Mouse (Mus musculus) liver, postnatal 0 days (tissue): Measurements from ENCODE around the gene Ltbp1. TPM values are rescaled to one million over a fixed set of nuclear protein-coding genes. Genes with fewer than 3 reads are reported as not detected.
A peak's percentile ranks its signal among the peaks of the same experiment; 100 is the strongest.

Experiments used
- ATAC-seq: fragments of 200-750 bp; cut with Nextera tagmentation; 2 replicates; pipeline ENCODE4 v1.8.0; 2017; ENCODE audit warnings: mild to moderate bottlenecking, moderate library complexity
- DNase-seq: peaks from one replicate; pipeline ENCODE4 v3.0.0-alpha.2; 2016
- H3K27ac ChIP-seq: fragments of 300-500 bp; sonication (generic); 2 replicates; pipeline ENCODE4 v1.5.1; 2014; ENCODE audit warnings: antibody characterized with exemption, moderate library complexity, mild to moderate bottlenecking, low read depth
- H3K27me3 ChIP-seq: fragments of 300-500 bp; sonication (generic); 2 replicates; pipeline ENCODE4 v1.6.1; 2014; ENCODE audit warnings: low read length, control low read depth, mixed read lengths; ENCODE audit not compliant: insufficient read depth
- H3K36me3 ChIP-seq: fragments of 300-500 bp; sonication (generic); replicated peaks from 2 replicates; pipeline ENCODE4 v1.6.1; 2014; ENCODE audit warnings: mild to moderate bottlenecking, control low read depth, low read length, moderate library complexity, mixed read lengths; ENCODE audit not compliant: insufficient read depth
- H3K4me1 ChIP-seq: fragments of 300-500 bp; sonication (generic); 2 replicates; pipeline ENCODE4 v1.6.1; 2014; ENCODE audit warnings: antibody characterized with exemption, mild to moderate bottlenecking, control low read depth; ENCODE audit not compliant: insufficient read depth
- H3K4me2 ChIP-seq: fragments of 300-500 bp; sonication (generic); 2 replicates; pipeline ENCODE4 v1.6.1; 2014; ENCODE audit warnings: low read depth, mild to moderate bottlenecking, low read length, moderate library complexity, mixed read lengths
- H3K4me3 ChIP-seq: fragments of 300-500 bp; sonication (generic); 2 replicates; pipeline ENCODE4 v1.5.1; 2014; ENCODE audit warnings: low read depth, low read length
- H3K9ac ChIP-seq: fragments of 300-500 bp; sonication (generic); replicated peaks from 2 replicates; pipeline ENCODE4 v1.6.1; 2014; ENCODE audit warnings: mild to moderate bottlenecking, moderate library complexity
- H3K9me3 ChIP-seq: fragments of 300-500 bp; sonication (generic); 2 replicates; pipeline ENCODE4 v1.6.1; 2016; ENCODE audit warnings: mild to moderate bottlenecking, control low read depth, low read length, mixed read lengths
- CTCF ChIP-seq: sonication (generic); IDR thresholded peaks from 2 replicates; pipeline ENCODE4 v1.5.1; 2016; ENCODE audit warnings: antibody characterized with exemption, low read depth
- EP300 ChIP-seq: IDR thresholded peaks from 2 replicates; pipeline ENCODE4 v1.6.1; 2016; ENCODE audit warnings: antibody characterized with exemption, low read depth, mild to moderate bottlenecking
- WGBS: fragments of 180-500 bp; shearing (Covaris S2); extraction: QIAGEN DNeasy Blood & Tissue Kit; methylation state at CpG from one replicate; pipeline ENCODE4 v1.1.7; 2014; ENCODE audit not compliant: insufficient replicate concordance; 5-methylcytosine and 5-hydroxymethylcytosine counted together
- polyA plus RNA-seq: library from polyadenylated mRNA; unstranded; fragments of >200 nt; fragmentation: Nextera tagmentation; extraction: Ambion mirVana; gene quantifications from 2 replicates; pipeline ENCODE4 v1.2.1, GENCODE M21; 2015

The Ltbp1 gene
- polyA plus RNA-seq: 2.8 and 3.1 TPM in 2 replicates

GRCm38 (mm10) chr17:75005281-75005684, at the start of gene Ltbp1:
Ltbp1 (plus strand) TSS chr17:75005568.
- H3K27ac ChIP-seq: no peak within 1 kb of the TSS
- peaks cover 10% of the 10 kb centered on the region for H3K4me1 ChIP-seq
- ATAC-seq (peak; percentile 66), DNase-seq (peak; percentile 39)
- TF ChIP-seq EP300: no peak
- TF ChIP-seq CTCF: no peak
- peak within 1 kb of the TSS; percentile 93 for H3K4me2 ChIP-seq
- H3K9me3 ChIP-seq: no peaks in the 10 kb centered on the region
- peak within 1 kb of the TSS; percentile 44 for H3K9ac ChIP-seq
- H3K27me3 ChIP-seq: peaks cover 27% of the 10 kb centered on the region
- no peaks in the 10 kb centered on the region for H3K36me3 ChIP-seq
- WGBS: 1% methylated on average over 27 of the region's 27 CpGs
- peak within 1 kb of the TSS; percentile 63 for H3K4me3 ChIP-seq

GRCm38 (mm10) chr17:74959481-74960245, 45.7 kb upstream of the Ltbp1 start:
- no peaks in the 10 kb centered on the region for H3K36me3 ChIP-seq
- no peak overlapping the region for H3K27ac ChIP-seq
- 64% methylated on average over 6 of the region's 6 CpGs for WGBS
- ATAC-seq: no peak
- no peak for TF ChIP-seq CTCF
- no peak for TF ChIP-seq EP300
- no peak for DNase-seq
- no peak overlapping the region for H3K9ac ChIP-seq
- no peaks in the 10 kb centered on the region for H3K27me3 ChIP-seq
- no peaks in the 10 kb centered on the region for H3K9me3 ChIP-seq
- no peak overlapping the region for H3K4me2 ChIP-seq
- no peak overlapping the region for H3K4me3 ChIP-seq
- no peaks in the 10 kb centered on the region for H3K4me1 ChIP-seq

- Histone ChIP-seq H3K4me3 (no peak overlapping the region), H3K9me3 (no peaks in the 10 kb centered on the region), H3K9ac (no peak overlapping the region), H3K36me3 (no peaks in the 10 kb centered on the region), H3K27ac (no peak overlapping the region), H3K4me2 (no peak overlapping the region), H3K27me3 (no peaks in the 10 kb centered on the region), H3K4me1 (0 out of 2 replicates have a peak, but pooled peaks cover under 1% of the 10 kb centered on the region)
- TF ChIP-seq CTCF (no peak), EP300 (no peak)
- no peak for ATAC-seq
- no peak for DNase-seq
- WGBS: 69% methylated on average over 8 of the region's 8 CpGs
Measured at GRCm38 (mm10) chr17:74963222-74963621, 42.1 kb upstream of the Ltbp1 start.

GRCm38 (mm10) chr17:74963861-74964260, 41.5 kb upstream of the Ltbp1 start:
- DNase-seq (no peak), ATAC-seq (no peak)
- H3K27me3 ChIP-seq: no peaks in the 10 kb centered on the region
- no peaks in the 10 kb centered on the region for H3K36me3 ChIP-seq
- 75% methylated on average over 3 of the region's 3 CpGs for WGBS
- H3K27ac ChIP-seq: no peak overlapping the region
- H3K4me3 ChIP-seq: no peak overlapping the region
- H3K4me1 ChIP-seq: 0 out of 2 replicates have a peak, but pooled peaks cover 3% of the 10 kb centered on the region
- H3K9ac ChIP-seq: no peak overlapping the region
- no peak overlapping the region for H3K4me2 ChIP-seq
- H3K9me3 ChIP-seq: no peaks in the 10 kb centered on the region
- TF ChIP-seq EP300 (no peak), CTCF (0 out of 2 replicates have a peak, but pooled peaks have one; percentile 7)

- no peak for ATAC-seq
- Histone ChIP-seq H3K9ac (no peak overlapping the region), H3K4me2 (no peak overlapping the region), H3K4me1 (0 out of 2 replicates have a peak, but pooled peaks cover 3% of the 10 kb centered on the region), H3K9me3 (no peaks in the 10 kb centered on the region), H3K27me3 (no peaks in the 10 kb centered on the region), H3K27ac (no peak overlapping the region), H3K4me3 (no peak overlapping the region), H3K36me3 (no peaks in the 10 kb centered on the region)
- DNase-seq: no peak
- TF ChIP-seq EP300: no peak
- WGBS: 72% methylated on average over 7 of the region's 7 CpGs
Measured at GRCm38 (mm10) chr17:74967298-74967848, 38.0 kb upstream of the Ltbp1 start.

- TF ChIP-seq EP300: no peak
Measured at GRCm38 (mm10) chr17:74968152-74968712, 37.1 kb upstream of the Ltbp1 start.

More at GRCm38 (mm10) chr17:74968152-74968712, 37.1 kb upstream of the Ltbp1 start:
- ATAC-seq (peak; percentile 31; the same call in 1 of the 2 replicates), DNase-seq (no peak)
- Histone ChIP-seq H3K9ac (no peak overlapping the region), H3K4me2 (0 out of 2 replicates have a peak overlapping the region, but pooled peaks have one; percentile 14), H3K36me3 (no peaks in the 10 kb centered on the region), H3K4me3 (no peak overlapping the region), H3K9me3 (no peaks in the 10 kb centered on the region), H3K27me3 (no peaks in the 10 kb centered on the region), H3K4me1 (0 out of 2 replicates have a peak, but pooled peaks cover 3% of the 10 kb centered on the region), H3K27ac (no peak overlapping the region)
- 34% methylated on average over 9 of the region's 9 CpGs for WGBS
